Mouse (Mus musculus): ENCODE measurements at regions not wholly inside any gene's neighbourhood (a gene's known extent, or its start where the extent isn't known, plus 50 kb on each side); places are given as distances from the start of the nearest gene placed in this dataset.
A peak's percentile ranks its signal among the peaks of the same experiment; 100 is the strongest.

GRCm38 (mm10) chr4:125932036-125932756 is 92.2 kb upstream of the Csf3r start:
- DNase-seq (ENCODE audit: low read depth, low spot score): no peak

- DNase-seq (ENCODE audit: low read depth, low spot score): no peak
These were observed 88.0 kb upstream of the Csf3r start for GRCm38 (mm10) chr4:125936357-125936756.

GRCm38 (mm10) chr4:125938186-125938585 is 86.2 kb upstream of the Csf3r start:
- DNase-seq (ENCODE audit: low read depth, low spot score): no peak

GRCm38 (mm10) chr4:125941266-125941665 is 83.1 kb upstream of the Csf3r start:
- DNase-seq (ENCODE audit: low read depth, low spot score): no peak

- DNase-seq (ENCODE audit: low read depth, low spot score): no peak
These were observed 82.4 kb upstream of the Csf3r start for GRCm38 (mm10) chr4:125941916-125942315.

- DNase-seq (ENCODE audit: low read depth, low spot score): no peak
These were observed 79.3 kb upstream of the Csf3r start for GRCm38 (mm10) chr4:125945062-125945461.

GRCm38 (mm10) chr4:125959426-125959825 is 64.9 kb upstream of the Csf3r start:
- no peak for DNase-seq (ENCODE audit: low read depth, low spot score)

- no peak for DNase-seq (ENCODE audit: low read depth, low spot score)
These were observed 63.6 kb upstream of the Csf3r start for GRCm38 (mm10) chr4:125960704-125961279.

GRCm38 (mm10) chr4:125962677-125963076 is 61.7 kb upstream of the Csf3r start:
- peak; percentile 30 for DNase-seq (ENCODE audit: low read depth, low spot score)

Data from c-Kit-negative CD71-positive TER-119-positive erythroid progenitor cells, embryonic 14.5 days (primary cell).